Mouse (Mus musculus) neural tube, embryonic 14.5 days (tissue): Measurements from ENCODE around the gene Cpox. TPM values are rescaled to one million over a fixed set of nuclear protein-coding genes. Genes with fewer than 3 reads are reported as not detected.
"Not testable (repeated sequence)": the region's sequence is repeated elsewhere in the genome, so short reads cannot be mapped to it uniquely, and the experiment has no call there.

Source experiments
- ATAC-seq: fragments of 200-750 bp; cut with Nextera tagmentation; 2 replicates; pipeline ENCODE4 v1.8.0; 2017; ENCODE audit warnings: low read depth, mild to moderate bottlenecking, moderate TSS enrichment, moderate library complexity
- H3K27ac ChIP-seq: fragments of 300-500 bp; sonication (generic); 2 replicates; pipeline ENCODE4 v1.5.1; 2014; ENCODE audit warnings: low read depth, mild to moderate bottlenecking, control low read depth, low read length, moderate library complexity, mixed read lengths
- H3K27me3 ChIP-seq: fragments of 300-500 bp; sonication (generic); 2 replicates; pipeline ENCODE4 v1.6.1; 2014; ENCODE audit warnings: low read length; ENCODE audit not compliant: control insufficient read depth, insufficient read depth
- H3K36me3 ChIP-seq: fragments of 300-500 bp; sonication (generic); 2 replicates; pipeline ENCODE4 v1.6.1; 2014; ENCODE audit warnings: low read length, mixed read lengths; ENCODE audit not compliant: control insufficient read depth, insufficient read depth
- H3K4me1 ChIP-seq: fragments of 300-500 bp; sonication (generic); 2 replicates; pipeline ENCODE4 v1.6.1; 2014; ENCODE audit warnings: low read length; ENCODE audit not compliant: control insufficient read depth, insufficient read depth
- H3K4me2 ChIP-seq: fragments of 300-500 bp; sonication (generic); 2 replicates; pipeline ENCODE4 v1.6.1; 2014; ENCODE audit warnings: mild to moderate bottlenecking, low read depth, low read length, control low read depth
- H3K4me3 ChIP-seq: fragments of 300-500 bp; sonication (generic); 2 replicates; pipeline ENCODE4 v1.5.1; 2014; ENCODE audit warnings: low read depth, low read length, control low read depth, mixed read lengths
- H3K9ac ChIP-seq: fragments of 300-500 bp; sonication (generic); replicated peaks from 2 replicates; pipeline ENCODE4 v1.6.1; 2014; ENCODE audit warnings: low read depth, mild to moderate bottlenecking, control low read depth, low read length, mixed read lengths
- H3K9me3 ChIP-seq: fragments of 300-500 bp; sonication (generic); 2 replicates; pipeline ENCODE4 v1.6.1; 2016; ENCODE audit warnings: low read length; ENCODE audit not compliant: control insufficient read depth
- WGBS: fragments of 180-500 bp; shearing (Covaris S2); extraction: QIAGEN DNeasy Blood & Tissue Kit; methylation state at CpG from one replicate; pipeline ENCODE4 v1.1.7; 2014; 5-methylcytosine and 5-hydroxymethylcytosine counted together
- polyA plus RNA-seq: library from polyadenylated mRNA; unstranded; fragments of >200 nt; fragmentation: Nextera tagmentation; extraction: Ambion mirVana; gene quantifications from 2 replicates; pipeline ENCODE4 v1.2.1, GENCODE M21; 2014

Cpox gene
- polyA plus RNA-seq, 1 experiment from 2014 or later, result 16.5 TPM

- Histone ChIP-seq H3K27ac (no peak overlapping the region), H3K27me3 (no peaks in the 10 kb centered on the region), H3K4me1 (no peaks in the 10 kb centered on the region), H3K4me3 (no peak overlapping the region), H3K36me3 (no peaks in the 10 kb centered on the region), H3K9ac (no peak overlapping the region), H3K9me3 (no peaks in the 10 kb centered on the region), H3K4me2 (no peak overlapping the region)
- 71% methylated on average over 5 of the region's 5 CpGs for WGBS
- peak; percentile 63; the same call in 1 of the 2 replicates for ATAC-seq
Observed at GRCm38 (mm10) chr16:58663021-58663420, 7.1 kb upstream of the Cpox start.

- no peak overlapping the region for H3K4me3 ChIP-seq
- no peak for ATAC-seq
- H3K4me2 ChIP-seq, result no peak overlapping the region
- H3K4me1 ChIP-seq, result no peaks in the 10 kb centered on the region
- H3K9me3 ChIP-seq, result no peaks in the 10 kb centered on the region
- H3K36me3 ChIP-seq, result no peaks in the 10 kb centered on the region
- WGBS, result 97% methylated on average over 2 of the region's 2 CpGs
- H3K9ac ChIP-seq, result no peak overlapping the region
- H3K27ac ChIP-seq, result no peak overlapping the region
- H3K27me3 ChIP-seq, result no peaks in the 10 kb centered on the region
Observed at GRCm38 (mm10) chr16:58663816-58664215, 6.3 kb upstream of the Cpox start.

- H3K4me3 ChIP-seq, H3K9me3 ChIP-seq, H3K27ac ChIP-seq, H3K36me3 ChIP-seq, ATAC-seq, H3K4me1 ChIP-seq, H3K9ac ChIP-seq, H3K4me2 ChIP-seq, H3K27me3 ChIP-seq: not testable (repeated sequence)
Observed at GRCm38 (mm10) chr16:58665137-58665536, 5.0 kb upstream of the Cpox start.

GRCm38 (mm10) chr16:58666681-58667080 lies 3.4 kb upstream of the Cpox start:
- not testable (repeated sequence) for H3K4me1 ChIP-seq, H3K4me3 ChIP-seq, H3K4me2 ChIP-seq, H3K27ac ChIP-seq, ATAC-seq, H3K27me3 ChIP-seq, H3K36me3 ChIP-seq, H3K9ac ChIP-seq, H3K9me3 ChIP-seq
- WGBS, result 84% methylated on average over 3 of the region's 3 CpGs

- no peak overlapping the region for H3K9ac ChIP-seq
- no peaks in the 10 kb centered on the region for H3K9me3 ChIP-seq
- H3K4me3 ChIP-seq, result no peak overlapping the region
- H3K27me3 ChIP-seq, result no peaks in the 10 kb centered on the region
- 85% methylated on average over 3 of the region's 3 CpGs for WGBS
- H3K4me2 ChIP-seq, result no peak overlapping the region
- H3K27ac ChIP-seq, result no peak overlapping the region
- no peak for ATAC-seq
- peaks cover 5% of the 10 kb centered on the region; the same call in 1 of the 2 replicates for H3K4me1 ChIP-seq
- H3K36me3 ChIP-seq, result no peaks in the 10 kb centered on the region
Observed at GRCm38 (mm10) chr16:58668586-58668985, 1.5 kb upstream of the Cpox start.

- Histone ChIP-seq H3K4me2 (peak overlapping the region; percentile 80; the same call in 1 of the 2 replicates), H3K9me3 (no peaks in the 10 kb centered on the region), H3K36me3 (peaks cover 6% of the 10 kb centered on the region; the same call in 1 of the 2 replicates), H3K27ac (no peak overlapping the region), H3K4me1 (peaks cover 5% of the 10 kb centered on the region; the same call in 1 of the 2 replicates), H3K27me3 (no peaks in the 10 kb centered on the region), H3K9ac (no peak overlapping the region), H3K4me3 (no peak overlapping the region)
- 75% methylated on average over 5 of the region's 5 CpGs for WGBS
- no peak for ATAC-seq
Observed at GRCm38 (mm10) chr16:58669264-58669663, 828 bp upstream of the Cpox start.

GRCm38 (mm10) chr16:58670643-58671042 lies 551 bp downstream of the Cpox start:
- ATAC-seq, result peak; percentile 56
- Histone ChIP-seq H3K27me3 (no peaks in the 10 kb centered on the region), H3K9me3 (no peaks in the 10 kb centered on the region), H3K36me3 (peaks cover 14% of the 10 kb centered on the region; the same call in 1 of the 2 replicates), H3K4me3 (peak overlapping the region; percentile 93), H3K27ac (peak overlapping the region; percentile 76), H3K9ac (peak overlapping the region; percentile 76), H3K4me1 (peaks cover 5% of the 10 kb centered on the region; the same call in 1 of the 2 replicates), H3K4me2 (peak overlapping the region; percentile 80)
- WGBS, result under 1% methylated on average over 25 of the region's 25 CpGs

- H3K27me3 ChIP-seq, result no peaks in the 10 kb centered on the region
- H3K27ac ChIP-seq, result no peak overlapping the region
- no peak for ATAC-seq
- H3K4me3 ChIP-seq, result peak overlapping the region; percentile 93; the same call in 1 of the 2 replicates
- 77% methylated on average over 8 of the region's 8 CpGs for WGBS
- peak overlapping the region; percentile 76 for H3K9ac ChIP-seq
- H3K4me1 ChIP-seq, result peaks cover 5% of the 10 kb centered on the region; the same call in 1 of the 2 replicates
- no peaks in the 10 kb centered on the region for H3K9me3 ChIP-seq
- H3K4me2 ChIP-seq, result peak overlapping the region; percentile 80
- H3K36me3 ChIP-seq, result peaks cover 20% of the 10 kb centered on the region
Observed at GRCm38 (mm10) chr16:58671212-58671985, 1.3 kb downstream of the Cpox start.

- Histone ChIP-seq H3K27me3 (no peaks in the 10 kb centered on the region), H3K9ac (no peak overlapping the region), H3K9me3 (no peaks in the 10 kb centered on the region), H3K27ac (no peak overlapping the region), H3K4me1 (peaks cover 5% of the 10 kb centered on the region; the same call in 1 of the 2 replicates), H3K36me3 (peaks cover 23% of the 10 kb centered on the region), H3K4me3 (no peak overlapping the region), H3K4me2 (no peak overlapping the region)
- WGBS, result 95% methylated on average over 13 of the region's 13 CpGs
- ATAC-seq, result no peak
Observed at GRCm38 (mm10) chr16:58672396-58672795, 2.3 kb downstream of the Cpox start.
